Mouse (Mus musculus) erythroblast, embryonic 14.5 days (primary cell): ENCODE data around the gene Iqgap1.

Experiments used
- GATA1 ChIP-seq: IDR thresholded peaks from 2 replicates; pipeline ENCODE4 v1.6.1; 2012; ENCODE audit warnings: low read length, inconsistent platforms, mixed read lengths
- TAL1 ChIP-seq: IDR thresholded peaks from 3 replicates; pipeline ENCODE4 v1.6.1; 2012; ENCODE audit warnings: low read length, inconsistent platforms, mixed read lengths

DNA sequence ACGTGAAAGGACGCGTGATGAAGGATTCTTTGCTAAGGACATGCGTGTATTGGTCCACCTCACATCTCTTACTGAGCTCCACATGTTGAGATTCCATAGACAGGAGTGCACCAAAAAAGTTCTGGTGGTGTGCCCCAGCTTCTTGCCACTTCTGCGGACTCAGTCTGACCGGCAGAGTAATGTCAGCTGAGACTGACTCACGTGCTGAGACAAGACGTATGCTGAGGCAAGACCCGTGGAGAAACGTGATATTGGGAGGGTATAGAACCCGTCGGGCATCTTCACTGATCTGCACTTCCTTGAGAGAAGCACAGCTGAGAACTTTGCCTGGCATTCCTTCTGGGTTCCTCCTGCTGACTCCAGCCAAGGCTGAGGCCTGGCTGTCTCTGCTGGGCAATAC is 18.9 kb upstream of the Iqgap1 start:
- TF ChIP-seq TAL1 (no peak), GATA1 (no peak)
